ENCODE assay signal across 8 mouse cellular contexts in the genomic region with DNA sequence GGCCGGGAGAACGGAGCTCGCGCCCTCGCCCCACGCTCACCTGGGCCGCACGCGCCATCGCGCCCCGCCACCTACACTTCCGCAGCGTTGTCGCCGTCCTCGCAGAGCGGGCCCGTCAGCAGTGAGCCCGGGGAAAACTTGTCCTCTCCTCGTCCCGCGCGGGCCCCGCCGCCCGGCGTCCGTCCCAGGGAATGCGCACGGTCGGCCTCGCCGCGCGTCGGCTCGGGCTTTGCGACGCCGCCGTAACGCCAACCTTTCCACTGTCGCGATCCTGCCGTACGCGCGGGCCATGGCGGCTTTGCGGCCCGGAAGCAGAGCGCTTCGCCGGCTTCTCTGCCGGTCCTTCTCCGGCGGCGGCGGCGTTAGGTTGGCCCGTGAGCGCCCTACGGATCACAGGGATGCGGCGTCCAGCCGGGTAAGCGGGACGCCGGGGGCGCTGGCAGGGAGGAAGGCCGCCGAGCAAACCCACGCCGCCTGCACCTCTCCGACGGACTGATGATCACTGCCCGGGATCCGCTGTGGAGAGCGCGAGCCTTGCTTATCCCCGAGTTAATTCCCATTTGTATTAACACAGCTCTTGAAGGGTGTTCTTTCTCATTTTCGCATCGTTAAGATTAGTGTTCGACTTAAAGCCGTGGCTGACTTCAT. TPM values are rescaled to one million over a fixed set of nuclear protein-coding genes. Genes with fewer than 3 reads are reported as not detected.
DNase-seq lines count a peak whose midpoint lies in the region; ATAC-seq lines count a peak whose summit lies in the region.

TSS of gene Bag5 (minus strand) at position 254 of the 648 bp plus-strand sequence.
TSS of gene Apopt1 (plus strand) at position 258 of the 648 bp plus-strand sequence.

- ATAC-seq in hindbrain, embryonic 11.5 days (ENCODE audit: low FRiP score) = peak; percentile 94

- no peaks in the 10 kb centered on the region for H3K9me3 ChIP-seq in hindbrain, embryonic 11.5 days (ENCODE audit: control insufficient read depth, low read length)

- under 1% methylated on average over 65 of the region's 86 CpGs for WGBS in hindbrain, embryonic 11.5 days

- peak; percentile 84 for DNase-seq in R1 (ENCODE audit: low read depth, low spot score)
- peak; percentile 93 to 95 for DNase-seq in cerebellum, postnatal 10 days
- DNase-seq in frontal cortex, postnatal 10 days (ENCODE audit: low spot score in 2 of 2) = peak; percentile 78 to 89
- peak; percentile 95 for DNase-seq in hindbrain, embryonic 11.5 days (ENCODE audit: low spot score)
- peak; percentile 89 to 93 for DNase-seq in layer of hippocampus, postnatal 14 days (ENCODE audit: low spot score in 2 of 2)
- DNase-seq in lung, postnatal 14 days = peak; percentile 90
- peak; percentile 93 for DNase-seq in ovary, postnatal 36 days (ENCODE audit: low spot score)
- peak; percentile 95 for DNase-seq in thymus, postnatal 14 days

- H3K36me3 ChIP-seq in hindbrain, embryonic 11.5 days (ENCODE audit: control insufficient read depth, insufficient read depth, low read length) = peaks cover 6% of the 10 kb centered on the region; the same call in 1 of the 2 replicates

- H3K9ac ChIP-seq in hindbrain, embryonic 11.5 days (ENCODE audit: low read depth, low read length) = peak within 1 kb of the TSS; percentile 97

- peak within 1 kb of the TSS; percentile 89 for H3K4me2 ChIP-seq in hindbrain, embryonic 11.5 days (replicated peaks; ENCODE audit: low read depth, low read length)

- no peaks in the 10 kb centered on the region for H3K27me3 ChIP-seq in hindbrain, embryonic 11.5 days (ENCODE audit: control insufficient read depth, insufficient read depth, low read length)

- H3K27ac ChIP-seq in hindbrain, embryonic 11.5 days (ENCODE audit: low read depth, low read length) = peak within 1 kb of the TSS; percentile 75

- H3K4me1 ChIP-seq in hindbrain, embryonic 11.5 days (replicated peaks; ENCODE audit: control insufficient read depth, insufficient read depth, low read length) = peaks cover 3% of the 10 kb centered on the region; the same call in 1 of the 2 replicates

- peak within 1 kb of the TSS; percentile 100 for H3K4me3 ChIP-seq in hindbrain, embryonic 11.5 days (ENCODE audit: low read depth, low read length)

RNA-seq across cellular contexts. Expression of gene Bag5, which starts in this region (rescaled TPM):
- polyA plus RNA-seq in hindbrain, embryonic 11.5 days (2014; fragmentation: Nextera tagmentation; extraction: Ambion mirVana) = 61.5 and 63.3 TPM in 2 replicates
- total RNA-seq in layer of hippocampus, postnatal 14 days (2021) = 10 to 100 TPM; 42.0 to 44.4 TPM

RNA-seq across cellular contexts. Expression of gene Apopt1, which starts in this region (rescaled TPM):
- polyA plus RNA-seq in hindbrain, embryonic 11.5 days (2014; fragmentation: Nextera tagmentation; extraction: Ambion mirVana) = 52.5 and 54.2 TPM in 2 replicates
- total RNA-seq in layer of hippocampus, postnatal 14 days (2021) = 10 to 100 TPM; 38.5 to 40.0 TPM

Comparison
In these comparisons a context has a peak if more than half of its experiments do, and no peak if none do; other contexts are left out.
1. Peak in every context shown above with its lines: DNase-seq, ATAC-seq, H3K4me3 ChIP-seq and H3K27ac ChIP-seq.